Mouse (Mus musculus) forebrain, embryonic 15.5 days (tissue): ENCODE measurements around the gene Myoz1. TPM values are rescaled to one million over a fixed set of nuclear protein-coding genes. Genes with fewer than 3 reads are reported as not detected.

Source experiments
- ATAC-seq: fragments of 200-750 bp; cut with Nextera tagmentation; replicated peaks from 2 replicates; pipeline ENCODE4 v1.8.0; 2017; ENCODE audit warnings: mild to moderate bottlenecking, moderate TSS enrichment, moderate library complexity
- H3K27ac ChIP-seq: fragments of 300-500 bp; sonication (generic); replicated peaks from 2 replicates; pipeline ENCODE4 v1.5.1; 2015; ENCODE audit warnings: mild to moderate bottlenecking, inconsistent platforms
- H3K27me3 ChIP-seq: fragments of 300-500 bp; sonication (generic); 2 replicates; pipeline ENCODE4 v1.6.1; 2015; ENCODE audit warnings: inconsistent platforms
- H3K36me3 ChIP-seq: fragments of 300-500 bp; sonication (generic); 2 replicates; pipeline ENCODE4 v1.6.1; 2015; ENCODE audit warnings: mild to moderate bottlenecking, inconsistent platforms
- H3K4me1 ChIP-seq: fragments of 300-500 bp; sonication (generic); 2 replicates; pipeline ENCODE4 v1.6.1; 2015; ENCODE audit warnings: inconsistent platforms
- H3K4me2 ChIP-seq: fragments of 300-500 bp; sonication (generic); replicated peaks from 2 replicates; pipeline ENCODE4 v1.6.1; 2015; ENCODE audit warnings: mild to moderate bottlenecking, inconsistent platforms
- H3K4me3 ChIP-seq: fragments of 300-500 bp; sonication (generic); 2 replicates; pipeline ENCODE4 v1.5.1; 2015; ENCODE audit warnings: mild to moderate bottlenecking, inconsistent platforms
- H3K9ac ChIP-seq: fragments of 300-500 bp; sonication (generic); replicated peaks from 2 replicates; pipeline ENCODE4 v1.6.1; 2015; ENCODE audit warnings: mild to moderate bottlenecking, inconsistent platforms
- H3K9me3 ChIP-seq: fragments of 300-500 bp; sonication (generic); 2 replicates; pipeline ENCODE4 v1.6.1; 2016; ENCODE audit warnings: inconsistent platforms
- WGBS: fragments of 180-500 bp; shearing (Covaris S2); methylation state at CpG from one replicate; pipeline ENCODE4 v1.1.7; 2015; ENCODE audit warnings: mixed read lengths; 5-methylcytosine and 5-hydroxymethylcytosine counted together
- polyA plus RNA-seq: library from polyadenylated mRNA; unstranded; fragments of >200 nt; fragmentation: Nextera tagmentation; extraction: Ambion mirVana; gene quantifications from 2 replicates; pipeline ENCODE4 v1.2.1, GENCODE M21; 2015

Gene Myoz1
- polyA plus RNA-seq, 1 experiment from 2014 or later: not detected

DNA sequence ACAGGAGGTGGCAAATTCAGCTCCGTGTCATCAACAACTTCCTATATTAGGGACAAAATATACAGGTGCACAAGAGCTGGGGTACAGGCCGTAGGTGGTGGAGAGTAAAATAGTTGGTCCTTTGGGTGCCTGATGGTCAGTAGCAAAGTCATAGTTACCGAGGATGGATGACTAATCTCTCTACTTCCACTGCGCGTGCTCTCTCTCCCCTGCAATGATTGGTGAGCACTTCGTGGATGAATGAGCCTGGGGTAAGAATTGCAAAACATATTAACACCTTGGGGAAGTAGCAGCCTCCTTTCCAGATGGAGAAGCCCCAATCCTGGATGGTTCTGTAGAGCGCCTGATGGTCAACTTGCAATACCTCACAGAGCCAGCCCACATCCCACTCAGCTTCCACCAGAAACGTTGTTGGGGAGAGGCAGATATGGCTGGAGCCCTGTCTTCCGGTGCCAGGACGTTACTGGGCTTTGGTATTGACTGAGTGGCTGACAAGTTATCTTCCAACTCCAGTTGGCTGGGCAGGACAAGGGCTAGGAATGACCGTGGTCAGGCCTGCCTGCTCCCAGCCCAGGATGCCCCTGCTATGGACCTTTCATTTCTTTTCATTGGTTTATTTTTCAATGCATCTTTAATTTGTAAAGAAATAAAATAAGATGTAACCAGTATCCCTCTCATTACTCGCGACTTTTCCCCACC lies 38.0 kb upstream of the Myoz1 start:
- peak overlapping the region; percentile 76 for H3K4me2 ChIP-seq
- peaks cover 52% of the 10 kb centered on the region for H3K36me3 ChIP-seq
- H3K4me3 ChIP-seq: peak overlapping the region; percentile 86
- peak overlapping the region; percentile 92 for H3K9ac ChIP-seq
- peak; percentile 11 for ATAC-seq
- no peaks in the 10 kb centered on the region for H3K9me3 ChIP-seq
- peaks cover 46% of the 10 kb centered on the region for H3K4me1 ChIP-seq
- 49% methylated on average over 13 of the region's 13 CpGs for WGBS
- peak overlapping the region; percentile 98 for H3K27ac ChIP-seq
- H3K27me3 ChIP-seq: no peaks in the 10 kb centered on the region

DNA sequence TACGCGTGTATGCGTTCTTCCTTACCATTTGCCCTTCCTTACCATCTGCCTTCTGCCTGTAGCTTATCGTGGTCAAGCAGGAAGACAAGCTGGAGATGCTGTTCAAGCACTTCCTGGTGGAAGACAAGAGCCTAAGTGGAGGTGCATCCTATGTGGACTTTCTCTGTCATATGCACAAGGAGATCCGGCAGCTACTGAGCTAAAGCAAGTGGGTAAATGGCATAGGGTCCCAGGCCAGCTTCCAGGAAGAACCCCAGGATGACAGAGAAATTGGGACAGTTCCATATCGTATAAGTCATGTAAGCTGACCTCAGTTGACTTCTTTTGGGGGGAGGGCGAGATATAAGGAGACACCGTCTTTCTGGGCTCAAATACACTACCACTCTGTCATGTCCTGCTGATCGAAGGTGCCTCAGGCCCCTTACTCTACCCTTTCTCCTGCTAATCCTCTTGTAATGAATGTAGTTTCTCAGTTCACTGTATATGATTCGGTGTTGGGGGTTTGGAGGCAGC lies 37.3 kb upstream of the Myoz1 start:
- ATAC-seq: no peak
- peaks cover 39% of the 10 kb centered on the region for H3K4me1 ChIP-seq
- H3K4me2 ChIP-seq: no peak overlapping the region
- no peak overlapping the region for H3K9ac ChIP-seq
- H3K27me3 ChIP-seq: no peaks in the 10 kb centered on the region
- 92% methylated on average over 10 of the region's 10 CpGs for WGBS
- H3K9me3 ChIP-seq: no peaks in the 10 kb centered on the region
- no peak overlapping the region for H3K27ac ChIP-seq
- H3K4me3 ChIP-seq: no peak overlapping the region
- H3K36me3 ChIP-seq: peaks cover 59% of the 10 kb centered on the region

GRCm38 (mm10) chr14:20691772-20692171 lies 35.4 kb upstream of the Myoz1 start:
- no peak for ATAC-seq
- H3K4me2 ChIP-seq: no peak overlapping the region
- no peaks in the 10 kb centered on the region for H3K27me3 ChIP-seq
- 94% methylated on average over 6 of the region's 6 CpGs for WGBS
- peaks cover 75% of the 10 kb centered on the region for H3K36me3 ChIP-seq
- H3K27ac ChIP-seq: no peak overlapping the region
- H3K4me3 ChIP-seq: no peak overlapping the region
- H3K9me3 ChIP-seq: no peaks in the 10 kb centered on the region
- H3K4me1 ChIP-seq: peaks cover 20% of the 10 kb centered on the region
- no peak overlapping the region for H3K9ac ChIP-seq

- Histone ChIP-seq H3K4me1 (no peaks in the 10 kb centered on the region; the same call in 1 of the 2 replicates), H3K27ac (no peak overlapping the region), H3K36me3 (peaks cover 97% of the 10 kb centered on the region), H3K9ac (no peak overlapping the region), H3K27me3 (no peaks in the 10 kb centered on the region), H3K4me3 (no peak overlapping the region), H3K9me3 (no peaks in the 10 kb centered on the region), H3K4me2 (no peak overlapping the region)
- ATAC-seq: no peak
- WGBS: 95% methylated on average over 2 of the region's 2 CpGs
These were observed 32.7 kb upstream of the Myoz1 start for GRCm38 (mm10) chr14:20689009-20689408.

DNA sequence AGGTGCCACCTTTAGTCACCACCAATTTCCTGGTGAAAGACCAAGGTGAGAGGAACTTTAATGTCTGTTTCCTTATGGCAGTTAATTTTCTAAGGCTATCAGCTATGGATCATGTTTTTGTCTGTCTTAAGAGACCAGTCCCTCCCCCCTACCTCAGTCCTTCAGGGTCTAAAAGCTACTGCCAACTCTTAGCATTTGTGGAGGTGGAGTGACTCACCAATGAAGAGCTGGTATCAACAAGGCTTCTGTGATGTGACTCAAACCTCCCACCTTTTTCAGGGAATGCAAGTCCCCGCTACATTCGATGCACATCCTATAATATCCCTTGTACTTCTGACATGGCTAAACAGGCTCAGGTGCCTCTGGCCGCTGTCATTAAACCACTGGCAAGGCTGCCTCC lies 30.2 kb upstream of the Myoz1 start:
- no peaks in the 10 kb centered on the region for H3K27me3 ChIP-seq
- no peak overlapping the region for H3K4me3 ChIP-seq
- peaks cover 98% of the 10 kb centered on the region for H3K36me3 ChIP-seq
- ATAC-seq: no peak
- no peak overlapping the region for H3K4me2 ChIP-seq
- no peak overlapping the region for H3K9ac ChIP-seq
- H3K9me3 ChIP-seq: no peaks in the 10 kb centered on the region
- no peaks in the 10 kb centered on the region for H3K4me1 ChIP-seq
- no peak overlapping the region for H3K27ac ChIP-seq
- 96% methylated on average over 3 of the region's 3 CpGs for WGBS

DNA sequence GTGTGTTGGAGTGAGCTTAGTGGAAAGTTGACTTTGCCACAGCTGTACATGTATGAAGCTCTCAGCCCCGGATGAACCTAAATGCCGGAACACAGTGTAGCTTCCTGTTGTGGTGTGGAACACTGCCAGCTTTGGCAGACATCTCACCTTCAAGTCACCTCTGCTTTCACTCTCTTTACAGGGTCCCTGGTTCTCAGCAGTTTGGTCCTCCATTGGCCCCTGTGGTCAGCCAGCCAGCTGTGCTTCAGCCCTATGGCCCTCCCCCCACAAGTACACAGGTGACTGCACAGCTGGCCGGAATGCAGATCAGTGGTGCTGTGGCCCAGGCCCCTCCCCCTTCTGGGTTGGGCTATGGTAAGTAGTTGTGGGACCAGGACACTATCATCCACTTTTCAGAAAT lies 26.2 kb upstream of the Myoz1 start:
- Histone ChIP-seq H3K27me3 (no peaks in the 10 kb centered on the region), H3K36me3 (peaks cover 99% of the 10 kb centered on the region), H3K4me3 (no peak overlapping the region), H3K4me1 (no peaks in the 10 kb centered on the region), H3K27ac (no peak overlapping the region), H3K9ac (no peak overlapping the region), H3K9me3 (no peaks in the 10 kb centered on the region), H3K4me2 (no peak overlapping the region)
- ATAC-seq: no peak
- WGBS: 78% methylated on average over 3 of the region's 3 CpGs

- Histone ChIP-seq H3K36me3 (peaks cover 98% of the 10 kb centered on the region), H3K27me3 (no peaks in the 10 kb centered on the region), H3K4me1 (no peaks in the 10 kb centered on the region), H3K9me3 (no peaks in the 10 kb centered on the region), H3K4me2 (no peak overlapping the region), H3K9ac (no peak overlapping the region), H3K27ac (no peak overlapping the region), H3K4me3 (no peak overlapping the region)
- 93% methylated on average over 2 of the region's 2 CpGs for WGBS
- no peak for ATAC-seq
These were observed 25.4 kb upstream of the Myoz1 start for GRCm38 (mm10) chr14:20681742-20682141.

- Histone ChIP-seq H3K9ac (no peak overlapping the region), H3K27ac (no peak overlapping the region), H3K36me3 (peaks cover 69% of the 10 kb centered on the region), H3K4me2 (no peak overlapping the region), H3K27me3 (no peaks in the 10 kb centered on the region), H3K4me1 (peaks cover 20% of the 10 kb centered on the region), H3K9me3 (no peaks in the 10 kb centered on the region), H3K4me3 (no peak overlapping the region)
- WGBS: 90% methylated on average over 4 of the region's 4 CpGs
- no peak for ATAC-seq
These were observed 21.6 kb upstream of the Myoz1 start for GRCm38 (mm10) chr14:20677906-20678305.

DNA sequence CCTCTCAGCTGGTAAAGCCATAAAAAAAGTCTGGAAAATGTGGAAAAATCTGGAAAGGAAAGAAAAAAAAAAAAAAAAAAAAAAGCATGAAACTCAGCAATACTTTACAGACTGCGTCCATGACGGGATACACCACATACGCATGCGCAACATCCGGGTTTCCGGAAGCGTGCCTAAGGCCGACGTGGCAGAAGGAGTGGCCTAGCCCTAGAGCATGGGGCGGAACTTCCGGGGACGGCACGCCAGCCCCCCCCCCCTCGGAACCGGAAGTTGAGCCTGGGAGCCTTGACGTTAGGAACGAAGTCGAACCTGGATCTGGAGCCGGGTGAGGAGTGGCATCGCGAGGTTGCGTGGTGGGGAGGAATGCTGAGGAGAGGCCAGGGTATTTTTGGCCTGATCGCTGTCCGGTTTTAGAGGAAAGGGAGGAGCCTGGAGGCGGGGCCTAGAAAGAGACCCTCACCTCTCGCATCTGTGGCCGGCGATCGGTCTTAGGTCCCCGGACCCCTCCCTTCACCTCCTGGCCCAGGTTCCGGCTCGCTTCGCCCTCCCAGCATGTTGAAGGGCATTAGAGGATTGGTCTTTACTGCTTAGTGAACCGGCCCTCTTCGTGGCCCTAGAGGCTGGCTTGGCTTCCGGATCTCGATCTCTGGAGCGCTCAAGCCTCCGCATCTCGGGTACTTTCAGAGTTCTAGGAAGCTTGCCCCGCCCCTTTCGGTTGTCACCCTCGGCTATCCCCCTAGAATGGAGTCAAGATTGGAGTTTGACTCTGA lies 17.9 kb upstream of the Myoz1 start, which contains the start of gene Sec24c:
Sec24c (plus strand) TSS at position 245 of the 770 bp plus-strand sequence.
- H3K27ac ChIP-seq: peak within 1 kb of the TSS; percentile 83
- WGBS: 3% methylated on average over 43 of the region's 43 CpGs
- peak within 1 kb of the TSS; percentile 80 for H3K9ac ChIP-seq
- peak within 1 kb of the TSS; percentile 83 for H3K4me2 ChIP-seq
- peak within 1 kb of the TSS; percentile 85 for H3K4me3 ChIP-seq
- H3K36me3 ChIP-seq: peaks cover 32% of the 10 kb centered on the region
- peak; percentile 96 for ATAC-seq
- peaks cover 20% of the 10 kb centered on the region for H3K4me1 ChIP-seq
- no peaks in the 10 kb centered on the region for H3K9me3 ChIP-seq
- H3K27me3 ChIP-seq: no peaks in the 10 kb centered on the region; the same call in 1 of the 2 replicates

DNA sequence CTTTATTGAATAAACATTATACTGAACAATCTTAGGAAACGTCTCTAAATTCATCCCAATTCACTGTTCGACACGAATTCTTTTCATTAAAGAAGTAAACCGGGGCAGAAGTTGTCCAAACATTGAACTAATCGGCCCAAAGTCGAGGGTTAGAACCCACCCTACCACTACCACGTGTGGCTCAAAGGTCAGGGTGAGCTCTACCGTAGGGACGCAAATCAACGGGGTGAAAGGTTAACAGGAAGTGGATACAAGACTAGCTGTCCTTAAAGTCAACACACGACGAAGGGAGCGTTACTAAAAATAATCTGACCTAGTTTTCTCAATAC lies 17.4 kb upstream of the Myoz1 start:
- Histone ChIP-seq H3K27ac (peak overlapping the region; percentile 83), H3K36me3 (peaks cover 27% of the 10 kb centered on the region), H3K9ac (peak overlapping the region; percentile 38), H3K4me3 (peak overlapping the region; percentile 85), H3K27me3 (no peaks in the 10 kb centered on the region; the same call in 1 of the 2 replicates), H3K4me2 (peak overlapping the region; percentile 83), H3K4me1 (peaks cover 20% of the 10 kb centered on the region), H3K9me3 (no peaks in the 10 kb centered on the region)
- WGBS: 12% methylated on average over 13 of the region's 13 CpGs
- peak; percentile 72 for ATAC-seq

DNA sequence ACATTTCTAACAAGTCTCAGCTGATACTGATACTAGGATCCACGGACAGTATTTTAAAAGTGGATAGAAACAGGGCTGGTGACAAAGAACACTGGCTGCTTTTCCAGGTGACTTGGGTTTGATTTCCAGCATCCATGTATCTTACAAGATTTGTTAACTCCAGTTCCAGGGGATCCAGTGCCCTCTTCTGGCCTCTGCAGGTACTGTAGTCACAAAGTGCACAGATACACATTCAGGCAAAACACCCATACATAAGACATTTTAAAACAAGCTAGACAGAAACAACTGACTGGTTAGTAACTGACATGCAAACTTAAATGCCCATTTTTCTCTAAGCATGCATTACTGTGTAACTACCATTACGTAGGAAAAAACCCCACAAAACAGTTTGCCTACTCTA lies 16.6 kb upstream of the Myoz1 start:
- Histone ChIP-seq H3K4me3 (no peak overlapping the region), H3K9me3 (no peaks in the 10 kb centered on the region), H3K4me2 (peak overlapping the region; percentile 83; the same call in 1 of the 2 replicates), H3K9ac (no peak overlapping the region), H3K4me1 (peaks cover 20% of the 10 kb centered on the region), H3K36me3 (peaks cover 20% of the 10 kb centered on the region), H3K27me3 (no peaks in the 10 kb centered on the region; the same call in 1 of the 2 replicates), H3K27ac (no peak overlapping the region)
- WGBS: 92% methylated on average over 2 of the region's 2 CpGs
- no peak for ATAC-seq

DNA sequence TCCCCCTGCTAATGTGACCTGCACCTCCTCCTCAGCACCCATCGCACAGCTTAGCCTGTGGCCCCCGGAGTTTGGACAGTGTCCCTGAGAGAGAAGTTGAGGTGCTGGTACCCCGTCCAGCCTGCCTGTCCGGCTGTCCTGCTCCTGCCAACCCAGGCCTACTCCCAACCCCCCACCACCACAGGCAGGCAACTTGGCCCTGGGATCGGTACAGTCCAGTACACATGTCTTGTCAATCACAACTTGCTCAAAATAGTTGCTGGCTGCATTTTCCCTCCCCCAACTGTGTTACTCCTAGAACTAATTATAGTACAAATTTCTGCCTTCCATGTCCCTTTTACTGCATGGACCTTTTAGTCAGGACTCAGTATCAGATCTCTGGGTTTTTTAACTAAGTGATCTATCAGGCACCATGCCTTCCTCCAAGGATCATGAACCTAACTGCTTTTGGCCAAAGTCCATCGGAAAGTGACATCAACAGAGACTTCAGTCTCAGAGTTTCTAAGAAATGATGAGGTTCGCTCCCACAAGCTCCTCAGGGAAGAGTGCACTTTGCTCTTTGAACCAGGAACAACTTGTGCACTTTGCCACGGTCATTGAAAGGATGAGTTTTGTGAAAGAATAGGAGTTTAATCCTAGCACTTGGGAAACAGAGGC lies 11.9 kb upstream of the Myoz1 start, which contains the start of gene Synpo2l:
Synpo2l (minus strand) TSS at position 201 of the 657 bp plus-strand sequence.
- no peak within 1 kb of the TSS for H3K4me3 ChIP-seq
- 0 out of 2 replicates have a peak, but pooled peaks cover under 1% of the 10 kb centered on the region for H3K4me1 ChIP-seq
- no peak within 1 kb of the TSS for H3K9ac ChIP-seq
- H3K27me3 ChIP-seq: peaks cover 3% of the 10 kb centered on the region; the same call in 1 of the 2 replicates
- no peaks in the 10 kb centered on the region for H3K36me3 ChIP-seq
- WGBS: 79% methylated on average over 8 of the region's 8 CpGs
- H3K9me3 ChIP-seq: no peaks in the 10 kb centered on the region
- no peak within 1 kb of the TSS for H3K27ac ChIP-seq
- ATAC-seq: no peak
- H3K4me2 ChIP-seq: no peak within 1 kb of the TSS
